Comparison of ENCODE assay signal across 8 mouse cellular contexts in the genomic region with DNA sequence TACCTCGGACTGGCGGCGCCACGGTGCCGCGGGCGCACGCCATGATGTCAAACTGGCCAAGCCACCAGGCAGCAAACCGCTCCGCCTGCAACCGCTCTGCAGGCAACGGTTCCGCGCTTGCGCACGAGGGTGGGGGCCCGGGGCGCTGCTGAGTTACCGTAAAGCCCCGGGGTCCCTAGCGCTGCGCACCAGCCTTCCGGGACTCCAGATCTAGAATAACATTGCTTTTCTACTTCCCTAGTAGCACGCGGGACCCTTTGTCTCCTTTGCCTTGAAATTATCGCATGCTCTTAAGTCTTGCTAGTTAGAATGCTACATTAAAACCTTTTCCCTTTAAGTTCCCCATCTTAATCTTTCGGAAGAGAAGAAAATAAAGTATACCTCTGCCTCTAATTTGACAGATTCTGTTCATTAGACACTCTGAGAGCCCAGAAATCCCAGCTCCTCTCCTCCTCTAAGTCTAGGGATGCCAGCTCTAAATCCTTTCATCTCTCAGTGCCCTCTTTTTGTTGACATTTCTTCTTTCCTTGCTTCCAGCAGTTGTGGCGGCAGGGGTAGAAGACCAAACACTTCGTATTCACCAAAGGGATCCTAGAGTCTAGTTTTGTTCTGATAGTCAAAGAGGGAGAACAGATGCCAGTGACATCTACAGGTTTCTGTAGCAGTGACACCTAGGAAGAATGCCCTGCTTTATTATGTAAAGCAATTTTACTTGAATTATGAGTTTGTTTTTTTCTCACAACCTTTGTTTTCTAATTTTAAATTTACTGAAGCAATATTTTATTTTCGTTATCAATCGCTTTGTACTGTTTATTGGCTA. TPM values are rescaled to one million over a fixed set of nuclear protein-coding genes. Genes with fewer than 3 reads are reported as not detected.
DNase-seq lines count a peak whose midpoint lies in the region; ATAC-seq and TF ChIP-seq lines count a peak whose summit lies in the region.

A gene (minus strand): TSS at position 125 of the 820 bp plus-strand sequence.

- H3K27me3 ChIP-seq in MEL (ENCODE audit: control insufficient read depth in 1 of 2, insufficient read depth in 2 of 2, low read length in 2 of 2) = no peaks in the 10 kb centered on the region
- no peaks in the 10 kb centered on the region for H3K27me3 ChIP-seq in forebrain, embryonic 16.5 days (replicated peaks; ENCODE audit: control insufficient read depth, insufficient read depth, low read length)
- no peaks in the 10 kb centered on the region for H3K27me3 ChIP-seq in neural tube, embryonic 15.5 days (replicated peaks)

- peak in 2 of 3 experiments; percentile 7 to 21; a peak in 1 of 6 replicates for TF ChIP-seq CTCF in MEL (IDR thresholded peaks at IDR 0.05 in 2 of 3, conservative IDR thresholded peaks at IDR 0.05 in 1 of 3; ENCODE audit: control insufficient read depth in 1 of 3, insufficient read depth in 1 of 3, low read depth in 2 of 3, low read length in 3 of 3, poor library complexity in 1 of 3, severe bottlenecking in 1 of 3)
- TF ChIP-seq CTCF in layer of hippocampus, adult 2 months (conservative IDR thresholded peaks at IDR 0.05) = peak; percentile 19
- TF ChIP-seq CTCF in lung, adult 2 months (IDR thresholded peaks at IDR 0.05; ENCODE audit: insufficient read depth, low read length) = no peak

- H3K9me3 ChIP-seq in MEL (replicated peaks; ENCODE audit: insufficient read depth, low read length) = no peaks in the 10 kb centered on the region
- no peaks in the 10 kb centered on the region for H3K9me3 ChIP-seq in forebrain, embryonic 16.5 days (ENCODE audit: control insufficient read depth, low read length)
- no peaks in the 10 kb centered on the region for H3K9me3 ChIP-seq in neural tube, embryonic 15.5 days (replicated peaks)

- H3K9ac ChIP-seq in MEL (ENCODE audit: control insufficient read depth, low read depth, low read length, poor library complexity, severe bottlenecking) = peak within 1 kb of the TSS; percentile 88
- peak within 1 kb of the TSS; percentile 74 for H3K9ac ChIP-seq in forebrain, embryonic 16.5 days (replicated peaks; ENCODE audit: low read depth, low read length)
- peak within 1 kb of the TSS; percentile 69 for H3K9ac ChIP-seq in neural tube, embryonic 15.5 days (replicated peaks)

- WGBS in forebrain, embryonic 16.5 days = 10% methylated on average over 31 of the region's 31 CpGs
- WGBS in lung, adult 2 months = 10% methylated on average over 31 of the region's 31 CpGs
- WGBS in neural tube, embryonic 15.5 days = 10% methylated on average over 31 of the region's 31 CpGs

- H3K27ac ChIP-seq in MEL (ENCODE audit: control insufficient read depth, low read depth, low read length) = peak within 1 kb of the TSS; percentile 64
- H3K27ac ChIP-seq in forebrain, embryonic 16.5 days (ENCODE audit: low read length) = peak within 1 kb of the TSS; percentile 62
- H3K27ac ChIP-seq in layer of hippocampus, adult 2 months = peak within 1 kb of the TSS; percentile 95
- peak within 1 kb of the TSS; percentile 78 for H3K27ac ChIP-seq in neural tube, embryonic 15.5 days (replicated peaks)

- peak within 1 kb of the TSS; percentile 91 for H3K4me2 ChIP-seq in forebrain, embryonic 16.5 days (ENCODE audit: low read length)
- peak within 1 kb of the TSS; percentile 83 for H3K4me2 ChIP-seq in neural tube, embryonic 15.5 days

- peaks cover 10% of the 10 kb centered on the region for H3K79me2 ChIP-seq in MEL (ENCODE audit: control insufficient read depth, insufficient read depth, low read length, poor library complexity)

- no peak for TF ChIP-seq RAD21 in MEL (IDR thresholded peaks at IDR 0.05; ENCODE audit: low read depth, low read length)

- peak in 1 of 2 experiments; percentile 54; a peak in 2 of 4 replicates for TF ChIP-seq EP300 in MEL (IDR thresholded peaks at IDR 0.05; ENCODE audit: low read depth in 1 of 2, low read length in 2 of 2)

- peak; percentile 85 to 97; a peak in 2 of 4 replicates for TF ChIP-seq POLR2A in MEL (IDR thresholded peaks at IDR 0.05; ENCODE audit: control insufficient read depth in 1 of 2, insufficient read depth in 1 of 2, low read depth in 1 of 2, low read length in 2 of 2, poor library complexity in 1 of 2)
- peak; percentile 56; the same call in 1 of the 2 replicates for TF ChIP-seq POLR2A in lung, adult 2 months (IDR thresholded peaks at IDR 0.05; ENCODE audit: borderline replicate concordance, extremely low read depth, low read depth, low read length)

- ATAC-seq in forebrain, embryonic 16.5 days = peak; percentile 99
- peak; percentile 96 for ATAC-seq in neural tube, embryonic 15.5 days (ENCODE audit: low FRiP score)

- H3K4me1 ChIP-seq in MEL (ENCODE audit: control insufficient read depth in 1 of 2, insufficient read depth in 2 of 2, low read length in 2 of 2) = peaks cover 2 to 12% of the 10 kb centered on the region in 2 experiments
- peaks cover 12% of the 10 kb centered on the region for H3K4me1 ChIP-seq in forebrain, embryonic 16.5 days (replicated peaks; ENCODE audit: control insufficient read depth, insufficient read depth, low read length)
- H3K4me1 ChIP-seq in lung, adult 2 months (ENCODE audit: control insufficient read depth, insufficient read depth, low read length) = no peaks in the 10 kb centered on the region
- peaks cover 24% of the 10 kb centered on the region for H3K4me1 ChIP-seq in neural tube, embryonic 15.5 days

- H3K36me3 ChIP-seq in MEL (ENCODE audit: control insufficient read depth in 1 of 2, insufficient read depth in 2 of 2, low read length in 2 of 2) = peaks cover 8 to 25% of the 10 kb centered on the region in 2 experiments
- no peaks in the 10 kb centered on the region for H3K36me3 ChIP-seq in forebrain, embryonic 16.5 days (ENCODE audit: control insufficient read depth, insufficient read depth)
- no peaks in the 10 kb centered on the region for H3K36me3 ChIP-seq in neural tube, embryonic 15.5 days

- peak; percentile 97 for DNase-seq in MEL (ENCODE audit: low read depth, low spot score)
- DNase-seq in cerebellum, adult 18-20 months = peak; percentile 92 to 93
- DNase-seq in heart, postnatal 36 days = peak; percentile 87
- DNase-seq in layer of hippocampus, adult 2 months (ENCODE audit: low spot score in 2 of 2) = peak; percentile 91 to 94
- peak; percentile 77 for DNase-seq in lung, adult 2 months
- DNase-seq in testis, postnatal 10 days (ENCODE audit: low spot score) = peak; percentile 94

- H3K4me3 ChIP-seq in MEL (ENCODE audit: control insufficient read depth in 1 of 2, insufficient read depth in 1 of 2, low read depth in 2 of 2, low read length in 2 of 2) = peak within 1 kb of the TSS; percentile 76 to 90
- H3K4me3 ChIP-seq in forebrain, embryonic 16.5 days (replicated peaks; ENCODE audit: low read length) = peak within 1 kb of the TSS; percentile 73
- peak within 1 kb of the TSS; percentile 64 for H3K4me3 ChIP-seq in layer of hippocampus, adult 2 months
- peak within 1 kb of the TSS; percentile 80 for H3K4me3 ChIP-seq in lung, adult 2 months (replicated peaks; ENCODE audit: extremely low read depth, low read depth, low read length)
- H3K4me3 ChIP-seq in neural tube, embryonic 15.5 days (replicated peaks) = peak within 1 kb of the TSS; percentile 74

- intact Hi-C loops in heart, postnatal 36 days (cut with DNase I) = no loop called here

TF ChIP-seq in MEL, 35 proteins besides CTCF, POLR2A, EP300 and RAD21 (continues in another document):
- TF ChIP-seq KAT2A (conservative IDR thresholded peaks at IDR 0.05; ENCODE audit: low read depth, low read length) = peak; percentile 7; the same call in 1 of the 2 replicates
- TF ChIP-seq UBTF (IDR thresholded peaks at IDR 0.05; ENCODE audit: borderline replicate concordance, insufficient read depth, low read depth, low read length) = no peak
- no peak for TF ChIP-seq GATA1 (IDR thresholded peaks at IDR 0.05; ENCODE audit: low read depth, low read length)
- TF ChIP-seq USF2 (IDR thresholded peaks at IDR 0.05; ENCODE audit: borderline replicate concordance in 1 of 2, insufficient read depth in 1 of 2, low read depth in 1 of 2, low read length in 2 of 2) = no peak
- no peak for TF ChIP-seq ZC3H11A (IDR thresholded peaks at IDR 0.05; ENCODE audit: low read depth, low read length)
- peak; percentile 99 for TF ChIP-seq MAZ (IDR thresholded peaks at IDR 0.05; ENCODE audit: low read depth, low read length)
- TF ChIP-seq USF1 (IDR thresholded peaks at IDR 0.05; ENCODE audit: low read depth, low read length) = no peak
- peak; percentile 87 for TF ChIP-seq MYB (IDR thresholded peaks at IDR 0.05; ENCODE audit: low read depth, low read length)
- peak; percentile 70 for TF ChIP-seq TBP (IDR thresholded peaks at IDR 0.05; ENCODE audit: low read depth, low read length)
- TF ChIP-seq MYC (IDR thresholded peaks at IDR 0.05; ENCODE audit: low read depth, low read length) = peak; percentile 68; the same call in 1 of the 2 replicates
- TF ChIP-seq POLR2AphosphoS2 (IDR thresholded peaks at IDR 0.05; ENCODE audit: low read length) = peak; percentile 84
- TF ChIP-seq CHD1 (IDR thresholded peaks at IDR 0.05; ENCODE audit: low read depth, low read length) = no peak
- TF ChIP-seq NRF1 (IDR thresholded peaks at IDR 0.05; ENCODE audit: insufficient read depth, low read depth, low read length, poor library complexity, severe bottlenecking) = peak; percentile 89
- no peak for TF ChIP-seq ZNF384 (IDR thresholded peaks at IDR 0.05; ENCODE audit: low read depth, low read length)
- TF ChIP-seq JUND (IDR thresholded peaks at IDR 0.05; ENCODE audit: low read depth, low read length) = no peak
- peak; percentile 78 for TF ChIP-seq HCFC1 (IDR thresholded peaks at IDR 0.05; ENCODE audit: low read depth, low read length)
- TF ChIP-seq TAL1 (IDR thresholded peaks at IDR 0.05; ENCODE audit: low read length) = no peak
- TF ChIP-seq ZMIZ1 (IDR thresholded peaks at IDR 0.05; ENCODE audit: low read depth, low read length) = peak; percentile 71
- TF ChIP-seq CHD2 (IDR thresholded peaks at IDR 0.05; ENCODE audit: low read length) = no peak
- TF ChIP-seq TCF12 (IDR thresholded peaks at IDR 0.05; ENCODE audit: low read depth, low read length) = peak; percentile 68
- TF ChIP-seq BHLHE40 (IDR thresholded peaks at IDR 0.05; ENCODE audit: borderline replicate concordance, low read depth, low read length) = no peak
- no peak for TF ChIP-seq MEF2A (IDR thresholded peaks at IDR 0.05; ENCODE audit: extremely low read depth, insufficient replicate concordance, low read depth, low read length, poor library complexity, severe bottlenecking)

RNA-seq across cellular contexts. Expression of the gene that starts here (rescaled TPM):
- total RNA-seq in MEL (2012; rRNA removed) = 24.5 and 33.0 TPM in 2 replicates
- polyA plus RNA-seq in MEL (2012; ENCODE audit: insufficient read depth in 1 of 2, insufficient read length in 2 of 2, low read depth in 1 of 2, low replicate concordance in 2 of 2, missing spikeins in 1 of 2) = 10 to 100 TPM in 1 of 2 experiments, not detected in 1; 63.9 TPM
- polyA plus RNA-seq in forebrain, embryonic 16.5 days (2015; fragmentation: Nextera tagmentation; extraction: Ambion mirVana) = 31.7 and 39.8 TPM in 2 replicates
- total RNA-seq in heart, postnatal 36 days (2021) = 10 to 100 TPM; 24.3 to 28.4 TPM
- total RNA-seq in layer of hippocampus, adult 2 months (2021) = 100 to 1,000 TPM; 133 to 162 TPM
- polyA plus RNA-seq in lung, adult 2 months (2012; rRNA removed) = 1.4 and 2.2 TPM in 2 replicates
- 31.6 and 32.6 TPM in 2 replicates for polyA plus RNA-seq in neural tube, embryonic 15.5 days (2015; fragmentation: Nextera tagmentation; extraction: Ambion mirVana)

Comparison
In these comparisons a context has a peak if more than half of its experiments do, and no peak if none do; other contexts are left out.
1. Peak in every context shown above with its lines: DNase-seq, ATAC-seq, H3K4me3 ChIP-seq and H3K27ac ChIP-seq.